In the genomic region with DNA sequence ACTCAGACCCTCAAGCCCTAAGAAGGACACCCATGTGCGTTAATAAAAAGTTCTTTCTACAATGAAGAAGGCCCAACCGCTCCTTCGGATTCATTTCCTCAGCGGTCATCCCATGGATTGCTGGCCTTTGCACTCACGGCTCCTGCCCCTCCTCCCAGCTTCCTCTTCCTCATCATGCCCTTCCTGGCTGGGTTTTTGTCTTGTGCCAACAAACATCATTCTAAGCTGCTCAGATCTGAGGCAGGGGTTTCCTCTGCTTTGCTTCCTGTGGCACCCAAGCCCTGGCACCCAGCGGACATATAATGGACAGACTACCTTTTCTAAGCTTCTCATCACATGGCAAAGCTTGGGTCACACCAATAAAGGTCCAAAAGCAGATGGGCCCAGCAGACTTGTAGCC, we compare ENCODE assay signal across 10 mouse cellular contexts.
A peak's percentile ranks its signal among the peaks of the same experiment; 100 is the strongest.
DNase-seq lines count a peak whose midpoint lies in the region; ATAC-seq and TF ChIP-seq lines count a peak whose summit lies in the region.
"Had no signal": no experiment of that assay in that cellular context is flagged by ENCODE, and none has a peak within 500 bp of the region (broad histone marks: within the 10 kb centered on the region; RNA-seq: fewer than 3 reads in every experiment).

No protein-coding gene starts in this region.

- TF ChIP-seq POLR2A in limb, embryonic 14.5 days (IDR thresholded peaks at IDR 0.05; ENCODE audit: borderline replicate concordance, extremely low read depth, insufficient read depth, insufficient read length), result no peak

- no peak overlapping the region for H3K9ac ChIP-seq in hindbrain, embryonic 15.5 days
- H3K9ac ChIP-seq in hindbrain, embryonic 13.5 days, result no peak overlapping the region
- H3K9ac ChIP-seq in embryonic facial prominence, embryonic 12.5 days, result no peak overlapping the region
- no peak overlapping the region for H3K9ac ChIP-seq in embryonic facial prominence, embryonic 15.5 days
- no peak overlapping the region for H3K9ac ChIP-seq in limb, embryonic 14.5 days (ENCODE audit: low read depth, low read length, severe bottlenecking)

- TF ChIP-seq CTCF in left cerebral cortex, adult 2 months (IDR thresholded peaks at IDR 0.05), result no peak

- no peaks in the 10 kb centered on the region for H3K36me3 ChIP-seq in hindbrain, embryonic 15.5 days
- no peaks in the 10 kb centered on the region for H3K36me3 ChIP-seq in hindbrain, embryonic 13.5 days
- H3K36me3 ChIP-seq in embryonic facial prominence, embryonic 12.5 days, result peaks cover 31% of the 10 kb centered on the region
- H3K36me3 ChIP-seq in embryonic facial prominence, embryonic 15.5 days, result peaks cover 30% of the 10 kb centered on the region
- H3K36me3 ChIP-seq in limb, embryonic 14.5 days (ENCODE audit: control insufficient read depth, insufficient read depth, low read length), result peaks cover 56% of the 10 kb centered on the region

- no peaks in the 10 kb centered on the region for H3K9me3 ChIP-seq in hindbrain, embryonic 15.5 days
- no peaks in the 10 kb centered on the region for H3K9me3 ChIP-seq in hindbrain, embryonic 13.5 days
- H3K9me3 ChIP-seq in embryonic facial prominence, embryonic 12.5 days, result no peaks in the 10 kb centered on the region
- H3K9me3 ChIP-seq in embryonic facial prominence, embryonic 15.5 days (replicated peaks), result no peaks in the 10 kb centered on the region
- no peaks in the 10 kb centered on the region for H3K9me3 ChIP-seq in limb, embryonic 14.5 days (ENCODE audit: control insufficient read depth, low read length)

- H3K4me3 ChIP-seq in hindbrain, embryonic 15.5 days, result no peak overlapping the region
- no peak overlapping the region for H3K4me3 ChIP-seq in hindbrain, embryonic 13.5 days
- no peak overlapping the region for H3K4me3 ChIP-seq in embryonic facial prominence, embryonic 12.5 days
- H3K4me3 ChIP-seq in embryonic facial prominence, embryonic 15.5 days (replicated peaks), result no peak overlapping the region
- H3K4me3 ChIP-seq in limb, embryonic 14.5 days (replicated peaks; ENCODE audit: low read length), result no peak overlapping the region
- H3K4me3 ChIP-seq in left cerebral cortex, adult 2 months, result no peak overlapping the region

- intact Hi-C loops in left cerebral cortex, adult 2 months (cut with DNase I), result no loop called here

- peaks cover 25% of the 10 kb centered on the region for H3K4me1 ChIP-seq in hindbrain, embryonic 15.5 days (replicated peaks)
- peaks cover 17% of the 10 kb centered on the region; the same call in 1 of the 2 replicates for H3K4me1 ChIP-seq in hindbrain, embryonic 13.5 days (replicated peaks)
- peaks cover 14% of the 10 kb centered on the region; the same call in 1 of the 2 replicates for H3K4me1 ChIP-seq in embryonic facial prominence, embryonic 12.5 days
- H3K4me1 ChIP-seq in embryonic facial prominence, embryonic 15.5 days, result peaks cover 36% of the 10 kb centered on the region
- peaks cover 11% of the 10 kb centered on the region for H3K4me1 ChIP-seq in limb, embryonic 14.5 days (ENCODE audit: control insufficient read depth, insufficient read depth, low read length)

- H3K27me3 ChIP-seq in hindbrain, embryonic 15.5 days, result no peaks in the 10 kb centered on the region
- H3K27me3 ChIP-seq in hindbrain, embryonic 13.5 days, result no peaks in the 10 kb centered on the region
- no peaks in the 10 kb centered on the region for H3K27me3 ChIP-seq in embryonic facial prominence, embryonic 12.5 days
- H3K27me3 ChIP-seq in embryonic facial prominence, embryonic 15.5 days, result no peaks in the 10 kb centered on the region
- H3K27me3 ChIP-seq in limb, embryonic 14.5 days (ENCODE audit: control insufficient read depth, insufficient read depth, low read length), result no peaks in the 10 kb centered on the region

- H3K27ac ChIP-seq in hindbrain, embryonic 15.5 days (replicated peaks), result peak overlapping the region; percentile 33; the same call in 1 of the 2 replicates
- no peak overlapping the region for H3K27ac ChIP-seq in hindbrain, embryonic 13.5 days
- peak overlapping the region; percentile 12; the same call in 1 of the 2 replicates for H3K27ac ChIP-seq in embryonic facial prominence, embryonic 12.5 days
- peak overlapping the region; percentile 77 for H3K27ac ChIP-seq in embryonic facial prominence, embryonic 15.5 days (replicated peaks)
- peak overlapping the region; percentile 15 for H3K27ac ChIP-seq in limb, embryonic 14.5 days (replicated peaks; ENCODE audit: low read depth, low read length)
- H3K27ac ChIP-seq in left cerebral cortex, adult 2 months, result no peak overlapping the region

- no peak for ATAC-seq in hindbrain, embryonic 15.5 days (ENCODE audit: low FRiP score, low read depth)
- ATAC-seq in hindbrain, embryonic 13.5 days (ENCODE audit: low FRiP score), result no peak
- ATAC-seq in embryonic facial prominence, embryonic 12.5 days (ENCODE audit: insufficient number of reproducible peaks, insufficient read depth, low FRiP score, low TSS enrichment), result no peak
- ATAC-seq in embryonic facial prominence, embryonic 15.5 days (ENCODE audit: insufficient number of reproducible peaks, low FRiP score, low TSS enrichment, low read depth), result no peak
- peak; percentile 9; the same call in 1 of the 2 replicates for ATAC-seq in limb, embryonic 14.5 days (ENCODE audit: low FRiP score, low read depth)

- 84% methylated on average over 6 of the region's 6 CpGs for WGBS in hindbrain, embryonic 15.5 days
- WGBS in hindbrain, embryonic 13.5 days, result 82% methylated on average over 6 of the region's 6 CpGs
- WGBS in embryonic facial prominence, embryonic 12.5 days, result 76% methylated on average over 6 of the region's 6 CpGs
- 68% methylated on average over 6 of the region's 6 CpGs for WGBS in embryonic facial prominence, embryonic 15.5 days
- WGBS in limb, embryonic 14.5 days, result 83% methylated on average over 6 of the region's 6 CpGs

- no peak for DNase-seq in limb, embryonic 14.5 days (ENCODE audit: low spot score)
- DNase-seq in testis, postnatal 14 days (ENCODE audit: low spot score), result no peak
- DNase-seq in left cerebral cortex, adult 2 months (ENCODE audit: extremely low spot score in 1 of 2, low spot score in 2 of 2), result no peak
- DNase-seq: adrenal gland, adult 2 months; cerebellum, adult 11 months; thymus, postnatal 25 days had no signal

- no peak overlapping the region for H3K4me2 ChIP-seq in hindbrain, embryonic 15.5 days
- no peak overlapping the region for H3K4me2 ChIP-seq in hindbrain, embryonic 13.5 days
- H3K4me2 ChIP-seq in embryonic facial prominence, embryonic 12.5 days (replicated peaks), result no peak overlapping the region
- H3K4me2 ChIP-seq in embryonic facial prominence, embryonic 15.5 days (replicated peaks), result no peak overlapping the region
- no peak overlapping the region for H3K4me2 ChIP-seq in limb, embryonic 14.5 days (replicated peaks; ENCODE audit: low read depth, low read length, severe bottlenecking)

Comparison
In these comparisons a context has a peak if more than half of its experiments do, and no peak if none do; other contexts are left out.
1. H3K27ac ChIP-seq: peak in hindbrain, embryonic 15.5 days (single experiment), embryonic facial prominence, embryonic 12.5 days (single experiment), embryonic facial prominence, embryonic 15.5 days (single experiment) and limb, embryonic 14.5 days (single experiment); none in hindbrain, embryonic 13.5 days (single experiment) and left cerebral cortex, adult 2 months (single experiment).